Mouse (Mus musculus): ENCODE results near the gene Cdc42ep1.

DNA sequence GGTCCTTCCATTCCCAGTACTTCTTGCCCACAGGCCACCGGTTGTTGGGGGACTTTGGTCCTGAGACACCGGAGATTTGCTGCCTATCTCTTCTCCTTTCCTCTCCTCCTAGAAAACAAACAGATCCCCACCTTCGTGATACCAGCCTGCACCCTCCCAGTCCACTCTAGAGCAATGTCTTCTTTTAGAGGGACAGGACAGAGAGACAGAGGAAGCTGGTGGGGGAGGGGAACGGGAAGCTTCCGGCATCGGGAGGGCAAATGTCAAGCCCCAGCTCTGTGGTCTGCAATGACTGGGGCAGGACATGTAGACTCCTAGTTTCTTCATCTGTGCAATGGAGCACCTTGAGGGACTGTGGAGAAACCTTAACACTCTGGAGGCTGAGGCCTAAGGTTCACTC is 17.3 kb downstream of the Cdc42ep1 start:
- no peak for TF ChIP-seq CTCF (conservative IDR thresholded peaks at IDR 0.05; ENCODE audit: insufficient read depth, insufficient read length, low read depth, low read length)
- TF ChIP-seq POLR2A (IDR thresholded peaks at IDR 0.05; ENCODE audit: low read depth, low read length) = no peak
